Mouse (Mus musculus) v-Abl transformed pro-B cells (cell line): ENCODE data around the gene Fat3.

ENCODE experiments used
- in situ Hi-C, 2 experiments: fragments of 400-800 bp; cut with MboI; formaldehyde crosslinking; loops; one replicate each; pipeline ENCODE4 v1.15.1; 2025; ENCODE audit not compliant: unreplicated experiment in 2 of 2

Fat3 gene

GRCm38 (mm10) chr9:16440638-16441037, 60.4 kb downstream of the Fat3 start:
- in situ Hi-C loops = no loop called here

GRCm38 (mm10) chr9:16439941-16440340, 61.1 kb downstream of the Fat3 start:
- in situ Hi-C loops = no loop called here

GRCm38 (mm10) chr9:16437805-16438204, 63.3 kb downstream of the Fat3 start:
- in situ Hi-C loops = no loop called here

- in situ Hi-C loops = no loop called here
These were observed 72.5 kb downstream of the Fat3 start for GRCm38 (mm10) chr9:16428589-16428988.

- in situ Hi-C loops = no loop called here
These were observed 78.4 kb downstream of the Fat3 start for GRCm38 (mm10) chr9:16422707-16423106.

- in situ Hi-C loops = no loop called here
These were observed 98.3 kb downstream of the Fat3 start for GRCm38 (mm10) chr9:16402815-16403214.

- in situ Hi-C loops = no loop called here
These were observed 102.1 kb downstream of the Fat3 start for GRCm38 (mm10) chr9:16398734-16399686.

GRCm38 (mm10) chr9:16389141-16389540, 111.9 kb downstream of the Fat3 start:
- in situ Hi-C loops = no loop called here

GRCm38 (mm10) chr9:16387527-16387926, 113.6 kb downstream of the Fat3 start:
- in situ Hi-C loops = no loop called here

GRCm38 (mm10) chr9:16363713-16364112, 137.4 kb downstream of the Fat3 start:
- in situ Hi-C loops = no loop called here

GRCm38 (mm10) chr9:16361811-16362210, 139.3 kb downstream of the Fat3 start:
- in situ Hi-C loops = no loop called here

- in situ Hi-C loops = no loop called here
These were observed 144.4 kb downstream of the Fat3 start for GRCm38 (mm10) chr9:16356636-16357035.

- in situ Hi-C loops = no loop called here
These were observed 146.2 kb downstream of the Fat3 start for GRCm38 (mm10) chr9:16354906-16355305.

- in situ Hi-C loops = no loop called here
These were observed 147.9 kb downstream of the Fat3 start for GRCm38 (mm10) chr9:16353049-16353724.

- in situ Hi-C loops = no loop called here
These were observed 148.5 kb downstream of the Fat3 start for GRCm38 (mm10) chr9:16352486-16353048.

- in situ Hi-C loops = no loop called here
These were observed 155.9 kb downstream of the Fat3 start for GRCm38 (mm10) chr9:16344902-16345855.

- in situ Hi-C loops = no loop called here
These were observed 157.9 kb downstream of the Fat3 start for GRCm38 (mm10) chr9:16343191-16343590.

- in situ Hi-C loops = no loop called here
These were observed 158.5 kb downstream of the Fat3 start for GRCm38 (mm10) chr9:16342577-16342976.

- in situ Hi-C loops = no loop called here
These were observed 170.6 kb downstream of the Fat3 start for GRCm38 (mm10) chr9:16330290-16330984.

- in situ Hi-C loops = no loop called here
These were observed 182.1 kb downstream of the Fat3 start for GRCm38 (mm10) chr9:16318957-16319356.
